Mouse (Mus musculus) liver, embryonic 14.5 days (tissue): ENCODE measurements at regions not wholly inside any gene's neighbourhood (a gene's known extent, or its start where the extent isn't known, plus 50 kb on each side); places are given as distances from the start of the nearest gene placed in this dataset.
"Not testable (repeated sequence)": the region's sequence is repeated elsewhere in the genome, so short reads cannot be mapped to it uniquely, and the experiment has no call there.

ENCODE experiments used
- ATAC-seq: fragments of 200-750 bp; cut with Nextera tagmentation; 2 replicates; pipeline ENCODE4 v1.8.0; 2017; ENCODE audit warnings: moderate number of reproducible peaks, mild to moderate bottlenecking, moderate library complexity; ENCODE audit not compliant: insufficient read depth
- DNase-seq, 3 experiments: peaks; one replicate each; pipeline ENCODE4 v3.0.0-alpha.2; 2012 to 2013; ENCODE audit warnings: low read depth in 3 of 3, low spot score in 3 of 3
- H3K27ac ChIP-seq: fragments of 300-500 bp; sonication (generic); 2 replicates; pipeline ENCODE4 v1.5.1; 2014; ENCODE audit warnings: moderate library complexity, mild to moderate bottlenecking, control low read depth, inconsistent platforms
- H3K27me3 ChIP-seq: fragments of 300-500 bp; sonication (generic); 2 replicates; pipeline ENCODE4 v1.6.1; 2014; ENCODE audit warnings: mild to moderate bottlenecking, low read length, moderate library complexity; ENCODE audit not compliant: control insufficient read depth, insufficient read depth
- H3K36me3 ChIP-seq: fragments of 300-500 bp; sonication (generic); replicated peaks from 2 replicates; pipeline ENCODE4 v1.6.1; 2014; ENCODE audit warnings: low read depth; ENCODE audit not compliant: control insufficient read depth, insufficient read depth
- H3K4me1 ChIP-seq, 2 experiments: fragments of 200-500 bp in 1 of 2; fragments of 300-500 bp in 1 of 2; sonication (generic) in 1 of 2; replicated peaks; 2 replicates each; pipeline ENCODE4 v1.6.1; 2012 to 2014; ENCODE audit warnings: antibody characterized with exemption in 1 of 2, inconsistent platforms in 1 of 2, low read length in 1 of 2; ENCODE audit not compliant: control insufficient read depth in 2 of 2, insufficient read depth in 2 of 2
- H3K4me2 ChIP-seq: fragments of 300-500 bp; sonication (generic); 2 replicates; pipeline ENCODE4 v1.6.1; 2014; ENCODE audit warnings: low read depth, mild to moderate bottlenecking, control low read depth, moderate library complexity
- H3K4me3 ChIP-seq, 2 experiments: fragments of 200-500 bp in 1 of 2; fragments of 300-500 bp in 1 of 2; sonication (generic) in 1 of 2; 2 replicates each; pipeline ENCODE4 v1.5.1; 2012 to 2014; ENCODE audit warnings: low read depth in 2 of 2, low read length in 2 of 2, mild to moderate bottlenecking in 2 of 2, control low read depth in 1 of 2, inconsistent platforms in 1 of 2, moderate library complexity in 1 of 2; ENCODE audit not compliant: insufficient read depth in 1 of 2
- H3K9ac ChIP-seq: fragments of 300-500 bp; sonication (generic); replicated peaks from 2 replicates; pipeline ENCODE4 v1.6.1; 2014; ENCODE audit warnings: mild to moderate bottlenecking, control low read depth, moderate library complexity
- H3K9me3 ChIP-seq: fragments of 300-500 bp; sonication (generic); 2 replicates; pipeline ENCODE4 v1.6.1; 2016; ENCODE audit warnings: low read length, mixed read lengths; ENCODE audit not compliant: control insufficient read depth
- CTCF ChIP-seq: IDR thresholded peaks from 2 replicates; pipeline ENCODE4 v1.5.1; 2016; ENCODE audit warnings: antibody characterized with exemption, low read depth, control low read depth
- EP300 ChIP-seq: IDR thresholded peaks from 2 replicates; pipeline ENCODE4 v1.6.1; 2016; ENCODE audit warnings: antibody characterized with exemption, low read depth
- WGBS: fragments of 180-500 bp; shearing (Covaris S2); extraction: QIAGEN DNeasy Blood & Tissue Kit; methylation state at CpG from one replicate; pipeline ENCODE4 v1.1.7; 2014; ENCODE audit not compliant: insufficient replicate concordance; 5-methylcytosine and 5-hydroxymethylcytosine counted together

DNA sequence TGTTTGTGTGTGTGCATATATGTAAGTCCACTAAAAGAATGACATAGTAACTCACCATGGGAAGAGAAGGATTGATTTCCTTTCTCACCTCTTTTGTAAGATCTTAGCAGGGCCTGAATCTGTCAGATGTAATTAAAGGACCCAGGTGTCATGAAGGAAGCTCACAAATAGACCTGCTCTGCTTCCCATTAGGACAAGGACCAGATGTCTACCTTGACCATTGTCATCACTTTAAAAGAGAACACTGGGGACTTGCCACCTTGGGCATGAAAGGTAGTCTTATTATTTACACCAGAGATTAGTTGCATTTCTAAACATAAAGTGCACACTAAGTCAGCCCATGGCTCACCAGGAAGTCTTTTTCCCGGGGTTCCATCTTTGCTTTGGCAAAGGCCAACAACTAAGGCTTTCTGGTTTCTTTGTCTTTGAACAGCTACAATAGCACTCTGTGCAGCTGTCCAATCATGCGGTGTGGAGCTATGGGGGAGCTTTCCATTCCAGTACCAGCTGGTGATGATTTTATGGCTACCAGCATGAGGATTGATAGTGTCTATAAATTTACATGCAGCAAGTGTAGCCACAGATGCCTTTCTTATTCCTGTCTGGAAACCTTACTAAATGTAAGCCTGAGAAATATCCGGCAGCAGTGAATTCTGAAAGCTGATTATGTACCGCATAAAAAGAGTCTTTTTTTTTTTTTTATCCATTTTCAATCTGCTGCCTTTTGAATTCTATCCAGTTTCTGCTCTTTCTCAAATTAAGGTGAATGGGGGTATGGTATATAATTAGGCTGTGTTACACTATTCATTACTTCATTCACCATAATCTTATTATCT is 409.4 kb upstream of the Agtr1b start:
- H3K4me3 ChIP-seq = no peak overlapping the region
- no peak for TF ChIP-seq CTCF
- no peak for TF ChIP-seq EP300
- ATAC-seq (no peak), DNase-seq (no peak)
- no peak overlapping the region for H3K4me2 ChIP-seq
- no peaks in the 10 kb centered on the region for H3K4me1 ChIP-seq
- no peak overlapping the region for H3K27ac ChIP-seq
- H3K27me3 ChIP-seq = no peaks in the 10 kb centered on the region
- H3K9ac ChIP-seq = no peak overlapping the region
- H3K36me3 ChIP-seq = no peaks in the 10 kb centered on the region
- no peaks in the 10 kb centered on the region for H3K9me3 ChIP-seq
- WGBS = 65% methylated on average over 4 of the region's 4 CpGs

DNA sequence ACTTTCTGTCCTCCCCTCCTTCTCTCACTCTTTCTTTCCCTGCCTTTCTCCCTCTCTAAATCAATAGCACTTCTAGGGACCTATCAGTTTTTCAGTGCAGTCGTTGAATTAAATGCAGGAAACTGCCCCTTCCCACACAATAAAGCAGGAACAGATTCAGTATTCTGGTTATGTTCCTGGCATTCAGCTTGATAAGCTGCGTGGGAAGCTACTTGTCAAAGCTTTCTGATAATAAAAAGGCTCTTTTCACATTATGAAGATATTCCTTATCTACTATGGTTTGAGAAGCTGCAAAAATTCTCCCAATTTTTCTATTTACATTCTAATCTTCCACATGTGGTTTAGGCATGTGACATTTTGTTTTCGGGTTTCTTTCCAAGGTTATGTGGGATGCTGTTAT is 367.3 kb upstream of the Agtr1b start:
- 27% methylated on average over 3 of the region's 3 CpGs for WGBS

DNA sequence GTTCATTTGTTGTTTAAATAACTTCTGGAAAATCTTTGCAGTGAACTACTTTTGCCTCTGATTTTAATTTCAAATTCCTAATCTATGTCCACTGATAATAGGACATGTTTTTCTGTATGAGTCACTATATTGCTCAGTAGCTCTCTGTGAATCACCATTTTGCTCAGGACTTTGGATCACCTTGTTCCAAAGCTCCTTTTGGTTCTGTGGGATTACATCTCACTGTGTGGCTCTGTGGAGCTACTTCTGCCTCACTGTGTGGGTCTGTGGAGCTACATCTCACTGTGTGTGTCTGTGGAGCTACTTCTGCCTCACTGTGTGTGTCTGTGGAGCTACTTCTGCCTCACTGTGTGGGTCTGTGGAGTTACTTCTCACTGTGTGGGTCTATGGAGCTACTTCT is 365.0 kb upstream of the Agtr1b start:
- Histone ChIP-seq H3K36me3 (no peaks in the 10 kb centered on the region), H3K4me1 (no peaks in the 10 kb centered on the region)

More for the DNA sequence above, 367.3 kb upstream of the Agtr1b start:
- Histone ChIP-seq H3K4me1 (no peaks in the 10 kb centered on the region), H3K9ac (no peak overlapping the region), H3K4me3 (no peak overlapping the region), H3K9me3 (no peaks in the 10 kb centered on the region), H3K27me3 (no peaks in the 10 kb centered on the region), H3K27ac (no peak overlapping the region), H3K36me3 (no peaks in the 10 kb centered on the region), H3K4me2 (no peak overlapping the region)
- DNase-seq (no peak), ATAC-seq (no peak)
- TF ChIP-seq EP300 (no peak), CTCF (no peak)

DNA sequence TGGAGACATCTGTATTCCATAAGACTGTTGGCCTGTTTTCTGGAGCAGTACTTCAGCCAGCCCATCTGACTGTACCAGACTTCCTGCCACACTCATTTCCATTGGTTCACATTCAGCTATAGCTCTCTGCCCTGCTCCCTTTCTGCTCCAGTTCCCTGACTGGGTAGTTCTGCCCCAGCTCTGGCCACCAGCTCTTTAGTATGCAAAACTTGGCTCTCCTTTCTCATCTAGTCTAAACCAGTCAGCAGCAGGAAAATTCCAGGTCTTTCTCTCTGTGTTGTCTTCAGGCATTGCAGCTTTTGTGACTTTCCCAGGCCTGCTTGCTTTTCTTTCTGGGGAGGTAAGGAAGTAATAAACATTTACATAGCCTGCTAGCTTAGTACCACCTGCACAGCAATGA is 363.5 kb upstream of the Agtr1b start:
- Histone ChIP-seq H3K9me3 (no peaks in the 10 kb centered on the region), H3K4me1 (no peaks in the 10 kb centered on the region), H3K4me3 (no peak overlapping the region), H3K27me3 (no peaks in the 10 kb centered on the region), H3K27ac (no peak overlapping the region), H3K36me3 (no peaks in the 10 kb centered on the region), H3K9ac (no peak overlapping the region), H3K4me2 (no peak overlapping the region)
- ATAC-seq = no peak
- DNase-seq = no peak
- no peak for TF ChIP-seq EP300
- no peak for TF ChIP-seq CTCF

More for the DNA sequence above, 365.0 kb upstream of the Agtr1b start:
- Histone ChIP-seq H3K27ac (no peak overlapping the region), H3K4me2 (no peak overlapping the region), H3K9ac (no peak overlapping the region), H3K9me3 (no peaks in the 10 kb centered on the region), H3K27me3 (no peaks in the 10 kb centered on the region), H3K4me3 (no peak overlapping the region)
- no peak for DNase-seq
- TF ChIP-seq EP300 (no peak), CTCF (no peak)
- no peak for ATAC-seq

DNA sequence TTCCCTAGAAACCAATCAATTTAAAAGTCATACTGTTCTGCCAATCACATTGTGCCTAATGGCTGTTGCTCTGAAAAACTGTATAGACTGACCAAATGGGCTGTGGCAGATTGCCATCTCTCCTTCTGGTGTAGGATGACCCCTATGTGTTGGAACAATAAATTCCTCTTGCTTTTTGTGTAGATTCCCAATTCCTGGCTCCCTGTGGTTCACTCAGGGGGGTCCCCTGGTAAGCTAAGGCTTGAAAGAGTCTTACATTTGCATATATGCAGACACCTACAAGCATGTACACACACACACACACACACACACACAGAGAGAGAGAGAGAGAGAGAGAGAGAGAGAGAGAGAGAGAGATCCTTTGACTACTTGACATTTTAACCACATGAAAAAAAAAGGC is 362.8 kb upstream of the Agtr1b start:
- H3K4me2 ChIP-seq, H3K27me3 ChIP-seq, H3K36me3 ChIP-seq, H3K4me1 ChIP-seq, H3K9ac ChIP-seq, H3K9me3 ChIP-seq, H3K27ac ChIP-seq, ATAC-seq, H3K4me3 ChIP-seq, DNase-seq: not testable (repeated sequence)
